Mouse (Mus musculus): ENCODE measurements around the gene Klhl20.

DNA sequence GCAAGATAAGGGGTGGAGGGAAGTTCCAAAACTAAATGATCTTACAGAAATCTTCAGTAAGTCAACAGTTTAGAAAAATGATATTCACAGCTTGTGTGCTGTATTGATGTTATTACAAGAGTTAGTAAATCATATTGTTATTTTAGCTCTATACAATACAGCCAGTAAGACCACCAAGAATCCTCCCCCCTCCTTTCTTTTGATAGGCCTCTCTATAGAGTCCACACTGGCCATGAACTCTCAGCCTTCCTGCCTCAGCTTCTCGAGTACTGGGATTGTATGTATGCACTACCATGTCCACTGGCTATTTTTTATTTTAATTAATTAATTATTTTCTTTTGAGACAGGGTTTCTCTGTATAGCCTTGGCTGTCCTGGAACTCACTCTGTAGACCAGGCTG, 68.0 kb downstream of the Klhl20 start:
- TF ChIP-seq CTCF (IDR thresholded peaks at IDR 0.05; ENCODE audit: borderline replicate concordance, control insufficient read depth, extremely low read depth, insufficient read depth, low read length, poor library complexity) (no peak), POLR2A (IDR thresholded peaks at IDR 0.05; ENCODE audit: control insufficient read depth, extremely low read depth, insufficient read depth, low read length, poor library complexity) (no peak)

Measured in thymus, adult 2 months (tissue).